Mouse (Mus musculus) erythroblast, embryonic 14.5 days (primary cell): ENCODE measurements around the gene Cnga3. TPM values are rescaled to one million over a fixed set of nuclear protein-coding genes. Genes with fewer than 3 reads are reported as not detected.

Experiments
- H3K27me3 ChIP-seq: 2 replicates; pipeline ENCODE4 v1.6.1; 2012; ENCODE audit warnings: inconsistent platforms; ENCODE audit not compliant: control insufficient read depth
- H3K36me3 ChIP-seq: 2 replicates; pipeline ENCODE4 v1.6.1; 2012; ENCODE audit warnings: mild to moderate bottlenecking, inconsistent platforms; ENCODE audit not compliant: control insufficient read depth
- H3K4me1 ChIP-seq: 2 replicates; pipeline ENCODE4 v1.6.1; 2012; ENCODE audit warnings: inconsistent platforms; ENCODE audit not compliant: control insufficient read depth
- H3K4me3 ChIP-seq: replicated peaks from 2 replicates; pipeline ENCODE3; 2012; ENCODE audit warnings: moderate library complexity, mild to moderate bottlenecking, inconsistent platforms
- H3K9me3 ChIP-seq: 2 replicates; pipeline ENCODE4 v1.6.1; 2012; ENCODE audit warnings: low read length, inconsistent platforms, mixed read lengths; ENCODE audit not compliant: control insufficient read depth
- GATA1 ChIP-seq: IDR thresholded peaks from 2 replicates; pipeline ENCODE4 v1.6.1; 2012; ENCODE audit warnings: low read length, inconsistent platforms, mixed read lengths
- TAL1 ChIP-seq: IDR thresholded peaks from 3 replicates; pipeline ENCODE4 v1.6.1; 2012; ENCODE audit warnings: low read length, inconsistent platforms, mixed read lengths
- polyA plus RNA-seq: library from polyadenylated mRNA; stranded (reverse); fragments of >175 nt; gene quantifications from 2 replicates; pipeline ENCODE4 v1.2.3, GENCODE M21; 2012

Cnga3 gene
- polyA plus RNA-seq, 1 experiment, result not detected

- TF ChIP-seq TAL1 (no peak), GATA1 (no peak)
- Histone ChIP-seq H3K4me1 (peaks cover 13% of the 10 kb centered on the region), H3K36me3 (no peaks in the 10 kb centered on the region), H3K4me3 (peak within 1 kb of the TSS; percentile 72), H3K9me3 (no peaks in the 10 kb centered on the region; the same call in 1 of the 2 replicates), H3K27me3 (peaks cover 26% of the 10 kb centered on the region)
Observed at GRCm38 (mm10) chr1:37299540-37300491, 85.6 kb downstream of the Cnga3 start, which contains the start of gene Inpp4a. Gene Inpp4a (plus strand): TSS chr1:37299865.

GRCm38 (mm10) chr1:37300650-37301049 is 86.4 kb downstream of the Cnga3 start:
- Histone ChIP-seq H3K4me3 (peak overlapping the region; percentile 72), H3K9me3 (no peaks in the 10 kb centered on the region; the same call in 1 of the 2 replicates), H3K36me3 (no peaks in the 10 kb centered on the region), H3K4me1 (peaks cover 13% of the 10 kb centered on the region), H3K27me3 (peaks cover 26% of the 10 kb centered on the region)
- TF ChIP-seq GATA1, result no peak
- TF ChIP-seq TAL1, result no peak

GRCm38 (mm10) chr1:37302801-37303200 is 88.6 kb downstream of the Cnga3 start:
- peaks cover 13% of the 10 kb centered on the region for H3K4me1 ChIP-seq
- no peaks in the 10 kb centered on the region for H3K36me3 ChIP-seq
- H3K27me3 ChIP-seq, result peaks cover 26% of the 10 kb centered on the region
- H3K4me3 ChIP-seq, result no peak overlapping the region
- no peaks in the 10 kb centered on the region; the same call in 1 of the 2 replicates for H3K9me3 ChIP-seq
- TF ChIP-seq TAL1, result no peak

GRCm38 (mm10) chr1:37305691-37306287 is 91.6 kb downstream of the Cnga3 start:
- Histone ChIP-seq H3K36me3 (no peaks in the 10 kb centered on the region), H3K4me1 (no peaks in the 10 kb centered on the region; the same call in 1 of the 2 replicates), H3K4me3 (no peak overlapping the region)

GRCm38 (mm10) chr1:37307586-37307985 is 93.4 kb downstream of the Cnga3 start:
- H3K27me3 ChIP-seq, result no peaks in the 10 kb centered on the region
- H3K4me3 ChIP-seq, result no peak overlapping the region
- H3K4me1 ChIP-seq, result no peaks in the 10 kb centered on the region; the same call in 1 of the 2 replicates
- TF ChIP-seq GATA1 (no peak), TAL1 (no peak)
- H3K36me3 ChIP-seq, result no peaks in the 10 kb centered on the region
- H3K9me3 ChIP-seq, result no peaks in the 10 kb centered on the region

More at GRCm38 (mm10) chr1:37305691-37306287, 91.6 kb downstream of the Cnga3 start:
- TF ChIP-seq GATA1, result no peak
- no peak for TF ChIP-seq TAL1
- Histone ChIP-seq H3K27me3 (peaks cover 15% of the 10 kb centered on the region), H3K9me3 (no peaks in the 10 kb centered on the region)

DNA sequence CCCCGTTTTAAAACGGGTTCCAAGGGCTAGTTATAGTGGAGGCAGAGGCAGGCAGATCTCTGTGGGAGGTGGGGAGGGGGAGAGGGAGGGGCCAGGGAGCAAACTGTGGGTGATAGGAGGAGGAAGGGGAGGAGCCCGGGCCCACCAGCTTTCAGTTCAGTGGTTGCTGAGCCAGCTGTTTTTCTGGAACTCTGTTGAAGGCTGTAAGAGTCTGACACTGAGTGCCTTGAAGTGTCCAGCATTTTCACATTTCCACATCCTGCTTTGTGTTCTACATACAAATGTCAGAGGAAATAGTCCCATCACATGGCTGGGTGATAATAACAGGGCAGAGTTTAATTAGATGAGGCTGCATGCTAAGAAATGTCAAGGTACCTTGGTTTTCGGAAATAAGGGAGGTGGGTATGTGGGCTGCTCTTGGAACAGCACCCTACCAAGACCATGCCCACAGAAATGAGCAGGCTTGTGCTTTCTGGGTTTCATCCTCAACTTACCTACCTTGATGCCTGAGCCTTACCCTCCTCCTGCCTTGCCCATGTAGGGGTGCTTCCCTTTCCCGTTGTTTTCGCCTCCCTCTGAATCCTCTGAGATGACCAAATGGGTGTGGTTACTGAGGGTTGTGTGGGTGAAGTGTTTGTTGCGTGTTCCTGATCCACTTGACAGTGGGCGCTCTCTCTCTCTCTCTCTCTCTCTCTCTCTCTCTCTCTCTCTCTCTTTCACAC is 93.9 kb downstream of the Cnga3 start:
- H3K4me1 ChIP-seq, result no peaks in the 10 kb centered on the region; the same call in 1 of the 2 replicates
- no peaks in the 10 kb centered on the region for H3K9me3 ChIP-seq
- H3K36me3 ChIP-seq, result no peaks in the 10 kb centered on the region
- no peak for TF ChIP-seq GATA1
- no peak for TF ChIP-seq TAL1
- H3K27me3 ChIP-seq, result no peaks in the 10 kb centered on the region
- H3K4me3 ChIP-seq, result no peak overlapping the region

- TF ChIP-seq GATA1 (no peak), TAL1 (no peak)
- H3K36me3 ChIP-seq, result no peaks in the 10 kb centered on the region
- no peak overlapping the region for H3K4me3 ChIP-seq
- H3K9me3 ChIP-seq, result no peaks in the 10 kb centered on the region
- H3K4me1 ChIP-seq, result no peaks in the 10 kb centered on the region; the same call in 1 of the 2 replicates
- no peaks in the 10 kb centered on the region for H3K27me3 ChIP-seq
Observed at GRCm38 (mm10) chr1:37308743-37309100, 94.5 kb downstream of the Cnga3 start.

GRCm38 (mm10) chr1:37309939-37310515 is 95.8 kb downstream of the Cnga3 start:
- Histone ChIP-seq H3K4me1 (no peaks in the 10 kb centered on the region; the same call in 1 of the 2 replicates), H3K36me3 (no peaks in the 10 kb centered on the region), H3K9me3 (no peaks in the 10 kb centered on the region), H3K4me3 (no peak overlapping the region), H3K27me3 (no peaks in the 10 kb centered on the region)
- TF ChIP-seq TAL1 (no peak), GATA1 (no peak)

Other genes starting within 250 kb of the Cnga3 start
- gene Vwa3b, start 187.8 kb upstream of the Cnga3 start, polyA plus RNA-seq, result not detected in 2 replicates
- gene Inpp4a, start 85.4 kb downstream of the Cnga3 start, polyA plus RNA-seq, result 0.01 and 0.02 TPM in 2 replicates
- gene Coa5, start 215.7 kb downstream of the Cnga3 start, polyA plus RNA-seq, result 0.30 and 0.33 TPM in 2 replicates
- 2.6 and 4.1 TPM in 2 replicates for gene Unc50, start 215.7 kb downstream of the Cnga3 start, polyA plus RNA-seq